Mouse (Mus musculus): ENCODE results near the gene Lrtm2. TPM values are rescaled to one million over a fixed set of nuclear protein-coding genes. Genes with fewer than 3 reads are reported as not detected.

The Lrtm2 gene
- polyA plus RNA-seq (2014; fragmentation: Illumina TruSeq; extraction: RNeasy Lipid Tissue Mini Kit (QIAGEN cat#74804); ENCODE audit: low read depth, low replicate concordance) = not detected

GRCm38 (mm10) chr6:119330506-119330905, at the start of gene Lrtm2:
Gene Lrtm2, minus strand, starts transcription at chr6:119330766.

Other genes with a start within 250 kb of the Lrtm2 start
- 12.9 TPM for gene Dcp1b, start 155.5 kb downstream of the Lrtm2 start, polyA plus RNA-seq (2014; fragmentation: Illumina TruSeq; extraction: RNeasy Lipid Tissue Mini Kit (QIAGEN cat#74804); ENCODE audit: low read depth, low replicate concordance)
- 3.3 TPM for gene Cacna1c, start 134.3 kb downstream of the Lrtm2 start, polyA plus RNA-seq (2014; fragmentation: Illumina TruSeq; extraction: RNeasy Lipid Tissue Mini Kit (QIAGEN cat#74804); ENCODE audit: low read depth, low replicate concordance)
- gene Cacna2d4, start 94.2 kb downstream of the Lrtm2 start, polyA plus RNA-seq (2014; fragmentation: Illumina TruSeq; extraction: RNeasy Lipid Tissue Mini Kit (QIAGEN cat#74804); ENCODE audit: low read depth, low replicate concordance) = not detected
- 160 TPM for gene Adipor2, start 86.9 kb upstream of the Lrtm2 start, polyA plus RNA-seq (2014; fragmentation: Illumina TruSeq; extraction: RNeasy Lipid Tissue Mini Kit (QIAGEN cat#74804); ENCODE audit: low read depth, low replicate concordance)
- 23.5 TPM for gene Fbxl14, start 148.9 kb upstream of the Lrtm2 start, polyA plus RNA-seq (2014; fragmentation: Illumina TruSeq; extraction: RNeasy Lipid Tissue Mini Kit (QIAGEN cat#74804); ENCODE audit: low read depth, low replicate concordance)
- gene Wnt5b, start 213.6 kb upstream of the Lrtm2 start, polyA plus RNA-seq (2014; fragmentation: Illumina TruSeq; extraction: RNeasy Lipid Tissue Mini Kit (QIAGEN cat#74804); ENCODE audit: low read depth, low replicate concordance) = 3.5 TPM

Data from adipose tissue, adult 10 weeks (tissue).